Mouse (Mus musculus): ENCODE measurements at regions not wholly inside any gene's neighbourhood (a gene's known extent, or its start where the extent isn't known, plus 50 kb on each side); places are given as distances from the start of the nearest gene placed in this dataset.

GRCm38 (mm10) chr7:69844631-69845324 is 521.8 kb downstream of the Nr2f2 start:
- dilution Hi-C loops (cut with MboI; ENCODE audit: extremely low pct_ligation_motif_present, extremely low pct_unique_long_range_greater_than_20kb, low sequenced_read_pairs): no loop called here
- no peak for DNase-seq (ENCODE audit: extremely low read depth)
- Histone ChIP-seq H3K9ac (ENCODE audit: insufficient read depth, low read depth) (no peak overlapping the region), H3K27me3 (replicated peaks) (no peaks in the 10 kb centered on the region), H3K79me2 (replicated peaks; ENCODE audit: control insufficient read depth, extremely low read depth, insufficient read depth, poor library complexity, severe bottlenecking) (no peaks in the 10 kb centered on the region), H3K4me2 (ENCODE audit: insufficient read depth, low read depth, poor library complexity, severe bottlenecking) (no peak overlapping the region), H3K36me3 (replicated peaks in 1 of 2; ENCODE audit: control insufficient read depth in 1 of 2, insufficient read depth in 1 of 2, low read length in 1 of 2) (no peaks in the 10 kb centered on the region), H3K4me3 (replicated peaks in 1 of 3; ENCODE audit: low read depth in 2 of 3, low read length in 2 of 3, poor library complexity in 1 of 3) (no peak overlapping the region), H3K27ac (ENCODE audit: insufficient read depth, low read depth) (no peak overlapping the region), H3K4me1 (ENCODE audit: control insufficient read depth in 1 of 2, insufficient read depth in 2 of 2) (no peaks in the 10 kb centered on the region), H3K9me3 (replicated peaks; ENCODE audit: low read length) (peaks cover 57% of the 10 kb centered on the region)
- in situ Hi-C loops (cut with MboI; ENCODE audit: low pct_ligation_motif_present, low pct_unique_long_range_greater_than_20kb, low sequenced_read_pairs): no loop called here
- no peak for TF ChIP-seq MXI1 (IDR thresholded peaks at IDR 0.05; ENCODE audit: low read depth, low read length)
- TF ChIP-seq JUN (IDR thresholded peaks at IDR 0.05; ENCODE audit: insufficient read depth, low read depth, low read length): no peak
- no peak for TF ChIP-seq POLR2AphosphoS2 (IDR thresholded peaks at IDR 0.05; ENCODE audit: low read depth, low read length)
- TF ChIP-seq MAX (IDR thresholded peaks at IDR 0.05; ENCODE audit: low read length): no peak
- no peak for TF ChIP-seq POLR2A (IDR thresholded peaks at IDR 0.05; ENCODE audit: low read depth, low read length)

- H3K27ac ChIP-seq (ENCODE audit: insufficient read depth, low read depth): no peak overlapping the region
- no peak overlapping the region for H3K4me3 ChIP-seq (replicated peaks in 1 of 3; ENCODE audit: low read depth in 2 of 3, low read length in 2 of 3, poor library complexity in 1 of 3)
- peaks cover 55% of the 10 kb centered on the region for H3K9me3 ChIP-seq (replicated peaks; ENCODE audit: low read length)
- no peaks in the 10 kb centered on the region for H3K36me3 ChIP-seq (replicated peaks in 1 of 2; ENCODE audit: control insufficient read depth in 1 of 2, insufficient read depth in 1 of 2, low read length in 1 of 2)
- in situ Hi-C loops (cut with MboI; ENCODE audit: low pct_ligation_motif_present, low pct_unique_long_range_greater_than_20kb, low sequenced_read_pairs) (no loop called here), dilution Hi-C loops (cut with MboI; ENCODE audit: extremely low pct_ligation_motif_present, extremely low pct_unique_long_range_greater_than_20kb, low sequenced_read_pairs) (no loop called here)
- no peak for TF ChIP-seq E2F4 (IDR thresholded peaks at IDR 0.05; ENCODE audit: insufficient replicate concordance, low read depth, low read length)
- no peak for TF ChIP-seq MYC (IDR thresholded peaks at IDR 0.05; ENCODE audit: low read depth, low read length)
- TF ChIP-seq TBP (conservative IDR thresholded peaks at IDR 0.05; ENCODE audit: low read depth, low read length): no peak
- no peak for TF ChIP-seq EP300 (IDR thresholded peaks at IDR 0.05; ENCODE audit: low read length)
- no peak for TF ChIP-seq CHD2 (IDR thresholded peaks at IDR 0.05; ENCODE audit: low read length)
- no peak overlapping the region for H3K4me2 ChIP-seq (ENCODE audit: insufficient read depth, low read depth, poor library complexity, severe bottlenecking)
- no peak overlapping the region for H3K9ac ChIP-seq (ENCODE audit: insufficient read depth, low read depth)
- no peaks in the 10 kb centered on the region for H3K79me2 ChIP-seq (replicated peaks; ENCODE audit: control insufficient read depth, extremely low read depth, insufficient read depth, poor library complexity, severe bottlenecking)
- DNase-seq (ENCODE audit: extremely low read depth): no peak
- no peaks in the 10 kb centered on the region for H3K27me3 ChIP-seq (replicated peaks)
- H3K4me1 ChIP-seq (ENCODE audit: control insufficient read depth in 1 of 2, insufficient read depth in 2 of 2): no peaks in the 10 kb centered on the region
These were observed 529.2 kb downstream of the Nr2f2 start for GRCm38 (mm10) chr7:69837379-69837778.

GRCm38 (mm10) chr7:69827251-69827650 is 539.3 kb downstream of the Nr2f2 start:
- Histone ChIP-seq H3K4me3 (replicated peaks in 1 of 3; ENCODE audit: low read depth in 2 of 3, low read length in 2 of 3, poor library complexity in 1 of 3) (no peak overlapping the region), H3K4me1 (ENCODE audit: control insufficient read depth in 1 of 2, insufficient read depth in 2 of 2) (no peaks in the 10 kb centered on the region), H3K27me3 (replicated peaks) (no peaks in the 10 kb centered on the region), H3K79me2 (replicated peaks; ENCODE audit: control insufficient read depth, extremely low read depth, insufficient read depth, poor library complexity, severe bottlenecking) (no peaks in the 10 kb centered on the region), H3K27ac (ENCODE audit: insufficient read depth, low read depth) (no peak overlapping the region), H3K36me3 (replicated peaks in 1 of 2; ENCODE audit: control insufficient read depth in 1 of 2, insufficient read depth in 1 of 2, low read length in 1 of 2) (no peaks in the 10 kb centered on the region), H3K4me2 (ENCODE audit: insufficient read depth, low read depth, poor library complexity, severe bottlenecking) (no peak overlapping the region), H3K9me3 (replicated peaks; ENCODE audit: low read length) (peaks cover 48% of the 10 kb centered on the region), H3K9ac (ENCODE audit: insufficient read depth, low read depth) (no peak overlapping the region)
- dilution Hi-C loops (cut with MboI; ENCODE audit: extremely low pct_ligation_motif_present, extremely low pct_unique_long_range_greater_than_20kb, low sequenced_read_pairs) (no loop called here), in situ Hi-C loops (cut with MboI; ENCODE audit: low pct_ligation_motif_present, low pct_unique_long_range_greater_than_20kb, low sequenced_read_pairs) (no loop called here)
- no peak for TF ChIP-seq CTCF (conservative IDR thresholded peaks at IDR 0.05 in 1 of 2, IDR thresholded peaks at IDR 0.05 in 1 of 2; ENCODE audit: low read depth in 2 of 2, low read length in 2 of 2)
- DNase-seq (ENCODE audit: extremely low read depth): no peak

Data from CH12.LX (cell line).